Mouse (Mus musculus): Measurements from ENCODE around the gene Pde4d. TPM values are rescaled to one million over a fixed set of nuclear protein-coding genes. Genes with fewer than 3 reads are reported as not detected.

The Pde4d gene
- polyA plus RNA-seq, 1 experiment, result not detected

DNA sequence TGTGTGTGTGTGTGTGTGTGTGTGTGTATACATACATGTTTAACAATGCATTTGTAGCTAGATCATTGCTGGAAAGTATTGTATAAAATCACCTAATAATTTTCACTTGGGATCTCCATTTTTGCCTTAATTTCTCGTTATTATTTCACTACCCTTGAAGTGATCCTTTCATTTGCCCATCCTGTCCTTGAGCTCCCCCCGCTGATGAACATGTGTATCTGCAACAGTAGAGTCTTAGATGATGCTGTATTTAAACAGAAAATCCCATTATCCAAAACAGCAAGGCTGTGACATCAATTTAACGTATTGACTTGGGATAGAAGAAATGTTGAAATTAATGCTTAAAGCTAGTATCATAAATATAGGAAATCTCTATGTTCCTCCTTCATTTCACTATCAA, 1069.7 kb downstream of the Pde4d start:
- WGBS, result 37% methylated on average over 3 of the region's 3 CpGs
- Histone ChIP-seq H3K4me3 (ENCODE audit: insufficient read depth, low read depth, low read length) (no peak overlapping the region), H3K27ac (ENCODE audit: insufficient read depth, low read depth, low read length) (no peak overlapping the region), H3K4me1 (ENCODE audit: control insufficient read depth, insufficient read depth, low read length) (no peaks in the 10 kb centered on the region)
- TF ChIP-seq CTCF (IDR thresholded peaks at IDR 0.05; ENCODE audit: insufficient read depth, low read depth, low read length) (no peak), POLR2A (IDR thresholded peaks at IDR 0.05; ENCODE audit: insufficient read depth, low read depth, low read length) (no peak)

DNA sequence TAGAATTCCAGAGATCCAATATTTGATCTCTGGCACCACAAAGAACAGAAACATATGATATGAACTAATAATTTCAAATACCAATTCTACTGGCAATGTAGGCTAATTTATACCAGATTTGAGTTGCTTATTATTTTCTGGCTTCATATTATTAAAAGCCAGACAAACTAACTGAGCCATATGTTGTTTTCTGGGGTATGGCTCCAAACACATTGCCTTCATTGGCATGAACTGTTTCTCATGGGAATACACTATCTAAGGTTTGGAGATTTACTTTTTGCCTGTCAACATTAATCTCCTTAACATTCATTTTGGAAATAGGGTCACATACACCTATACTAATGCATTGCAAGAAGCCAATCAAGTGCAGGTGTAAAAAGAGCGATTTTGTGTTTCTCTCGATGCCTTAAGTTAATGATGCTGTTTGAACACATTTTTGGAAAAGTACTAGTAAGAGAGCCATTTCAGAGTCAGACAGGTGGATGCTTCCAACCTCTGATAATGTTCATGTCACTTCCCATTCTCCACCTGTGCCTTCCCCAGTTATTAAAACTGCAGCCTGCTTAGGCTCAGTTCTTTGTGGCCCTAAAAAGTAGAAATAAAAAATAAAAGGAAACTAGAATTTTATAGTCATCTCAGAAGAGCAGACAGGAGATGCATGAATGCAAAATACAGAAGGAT, 1070.4 kb downstream of the Pde4d start:
- H3K27ac ChIP-seq (ENCODE audit: insufficient read depth, low read depth, low read length), result no peak overlapping the region
- 90% methylated on average over 2 of the region's 2 CpGs for WGBS
- H3K4me3 ChIP-seq (ENCODE audit: insufficient read depth, low read depth, low read length), result no peak overlapping the region
- TF ChIP-seq CTCF (IDR thresholded peaks at IDR 0.05; ENCODE audit: insufficient read depth, low read depth, low read length) (no peak), POLR2A (IDR thresholded peaks at IDR 0.05; ENCODE audit: insufficient read depth, low read depth, low read length) (no peak)
- no peaks in the 10 kb centered on the region for H3K4me1 ChIP-seq (ENCODE audit: control insufficient read depth, insufficient read depth, low read length)

DNA sequence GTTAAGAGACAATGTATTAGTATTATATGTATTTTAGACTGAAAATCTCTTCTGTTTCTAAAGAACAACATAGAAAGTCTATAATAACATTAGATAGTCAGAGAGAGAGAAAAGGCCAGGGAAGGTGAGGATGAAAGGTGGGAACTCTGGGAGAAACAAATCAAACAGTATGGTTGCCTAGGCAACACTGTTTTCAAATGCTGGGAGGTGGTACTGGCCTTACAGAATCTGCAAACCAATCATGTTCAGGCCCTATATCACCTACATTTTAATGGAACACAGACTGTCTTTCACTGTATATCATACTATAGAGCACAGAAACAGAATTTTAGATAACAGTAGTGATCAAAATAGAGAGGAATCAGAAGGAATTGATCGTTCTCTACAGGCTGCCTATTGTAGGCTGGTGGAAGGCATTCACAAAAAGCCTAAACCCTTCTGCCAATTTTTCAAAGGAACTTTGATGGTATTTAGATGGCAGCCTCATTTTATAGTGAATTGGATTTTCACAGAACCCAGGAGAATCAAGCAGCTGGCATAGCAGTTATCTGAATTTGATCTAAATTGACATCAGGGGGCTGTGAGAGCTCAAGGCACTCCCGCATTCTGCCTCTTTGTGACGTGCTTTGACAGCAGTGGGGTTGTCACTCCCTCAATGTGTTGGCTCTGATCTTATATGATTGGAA, 1084.2 kb downstream of the Pde4d start:
- TF ChIP-seq CTCF (IDR thresholded peaks at IDR 0.05; ENCODE audit: insufficient read depth, low read depth, low read length) (no peak), POLR2A (IDR thresholded peaks at IDR 0.05; ENCODE audit: insufficient read depth, low read depth, low read length) (no peak)
- Histone ChIP-seq H3K4me3 (ENCODE audit: insufficient read depth, low read depth, low read length) (no peak overlapping the region), H3K27ac (ENCODE audit: insufficient read depth, low read depth, low read length) (no peak overlapping the region), H3K4me1 (ENCODE audit: control insufficient read depth, insufficient read depth, low read length) (no peaks in the 10 kb centered on the region)
- whole genome bisulfite sequencing, result 72% methylated on average over 3 of the region's 3 CpGs

DNA sequence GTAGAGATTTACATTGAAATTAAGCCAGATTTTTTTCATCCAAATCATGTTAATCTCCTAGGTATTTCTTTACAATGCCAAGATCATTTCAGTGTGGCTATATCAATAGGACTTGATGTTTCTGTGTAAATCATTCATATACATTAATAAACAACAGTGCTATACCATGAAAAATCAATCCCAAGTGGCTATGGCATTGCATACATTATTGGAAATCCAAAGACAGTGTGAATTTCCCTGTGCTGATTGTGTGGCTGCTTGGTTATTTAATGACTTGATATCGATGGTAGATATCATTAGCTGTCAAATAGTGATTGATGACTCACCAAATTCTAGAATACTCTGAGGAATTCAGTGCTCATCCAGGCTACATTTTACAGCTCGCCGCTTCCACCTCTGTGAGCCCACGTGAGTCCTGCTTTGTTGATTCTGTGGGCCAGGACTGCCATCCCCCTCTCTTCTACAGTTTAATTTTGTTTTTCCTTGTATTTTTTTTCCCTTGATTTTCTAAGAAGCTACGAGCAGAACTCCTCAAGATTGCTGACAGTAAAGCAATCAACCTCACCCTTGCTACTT, 1085.0 kb downstream of the Pde4d start:
- H3K27ac ChIP-seq (ENCODE audit: insufficient read depth, low read depth, low read length), result no peak overlapping the region
- 89% methylated on average over 5 of the region's 5 CpGs for WGBS
- no peaks in the 10 kb centered on the region for H3K4me1 ChIP-seq (ENCODE audit: control insufficient read depth, insufficient read depth, low read length)
- TF ChIP-seq CTCF (IDR thresholded peaks at IDR 0.05; ENCODE audit: insufficient read depth, low read depth, low read length) (no peak), POLR2A (IDR thresholded peaks at IDR 0.05; ENCODE audit: insufficient read depth, low read depth, low read length) (no peak)
- no peak overlapping the region for H3K4me3 ChIP-seq (ENCODE audit: insufficient read depth, low read depth, low read length)

DNA sequence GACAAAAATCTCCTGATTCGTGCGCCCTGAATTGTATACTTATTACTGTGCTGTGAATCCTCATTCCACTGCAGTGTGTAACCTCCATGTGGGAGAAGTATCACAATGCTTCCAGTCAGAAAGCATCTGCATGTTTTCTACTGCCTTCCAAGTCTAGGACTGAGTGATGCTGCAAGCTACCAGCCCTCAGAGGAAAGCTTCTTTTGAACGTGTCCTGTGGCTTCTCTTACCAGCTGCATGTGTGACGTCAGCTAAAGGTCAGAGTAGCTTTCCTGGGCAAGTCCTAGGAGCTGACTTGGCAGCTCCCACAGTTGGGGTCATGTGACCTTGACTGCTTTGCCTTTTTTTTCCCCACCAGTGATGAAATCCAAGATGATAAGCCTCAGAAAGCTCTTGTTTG, 1086.9 kb downstream of the Pde4d start:
- no peaks in the 10 kb centered on the region for H3K4me1 ChIP-seq (ENCODE audit: control insufficient read depth, insufficient read depth, low read length)
- WGBS, result 47% methylated on average over 4 of the region's 4 CpGs
- no peak overlapping the region for H3K4me3 ChIP-seq (ENCODE audit: insufficient read depth, low read depth, low read length)
- no peak overlapping the region for H3K27ac ChIP-seq (ENCODE audit: insufficient read depth, low read depth, low read length)
- no peak for TF ChIP-seq POLR2A (IDR thresholded peaks at IDR 0.05; ENCODE audit: insufficient read depth, low read depth, low read length)
- TF ChIP-seq CTCF (IDR thresholded peaks at IDR 0.05; ENCODE audit: insufficient read depth, low read depth, low read length), result no peak

DNA sequence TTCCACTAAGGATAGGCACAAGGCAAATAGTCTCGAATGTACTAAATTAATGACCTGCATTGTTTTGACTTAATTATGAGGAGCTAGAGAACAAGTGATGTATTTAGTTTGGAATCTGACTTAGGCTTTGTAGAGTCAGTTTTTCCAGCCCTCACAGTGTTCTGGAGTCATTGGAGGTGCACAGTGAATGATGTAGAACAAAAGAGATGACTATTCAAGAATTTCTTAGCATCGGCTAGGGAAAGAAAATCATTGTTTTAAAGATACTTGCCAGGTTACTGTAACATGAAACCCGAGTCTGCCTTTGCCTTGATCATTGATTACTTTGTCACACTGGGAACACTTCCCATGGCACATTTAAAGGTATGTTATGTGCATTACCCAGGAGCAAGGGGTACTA, 1089.6 kb downstream of the Pde4d start:
- TF ChIP-seq CTCF (IDR thresholded peaks at IDR 0.05; ENCODE audit: insufficient read depth, low read depth, low read length) (no peak), POLR2A (IDR thresholded peaks at IDR 0.05; ENCODE audit: insufficient read depth, low read depth, low read length) (no peak)
- WGBS, result 53% methylated on average over 3 of the region's 3 CpGs
- no peaks in the 10 kb centered on the region for H3K4me1 ChIP-seq (ENCODE audit: control insufficient read depth, insufficient read depth, low read length)

DNA sequence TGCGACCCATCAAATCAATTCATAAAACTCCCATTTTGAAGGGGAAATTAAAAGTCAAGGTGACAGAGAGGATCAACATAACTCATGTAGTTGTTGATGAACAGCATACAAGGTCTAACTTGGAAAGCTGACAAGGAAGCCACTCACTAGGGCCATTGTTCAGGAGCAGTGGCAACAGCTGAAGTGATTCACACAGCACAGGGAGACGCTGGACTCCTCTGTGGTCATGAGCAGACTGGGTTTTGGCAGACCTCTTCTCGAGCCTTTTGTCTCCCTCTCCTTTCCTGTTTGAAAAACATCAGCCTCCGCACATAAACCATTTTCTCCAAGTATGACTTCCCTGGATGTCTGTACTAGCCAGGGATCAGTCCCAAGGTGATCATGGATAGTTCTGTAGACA, 1094.9 kb downstream of the Pde4d start:
- Histone ChIP-seq H3K4me1 (ENCODE audit: control insufficient read depth, insufficient read depth, low read length) (peaks cover 6% of the 10 kb centered on the region), H3K4me3 (ENCODE audit: insufficient read depth, low read depth, low read length) (no peak overlapping the region), H3K27ac (ENCODE audit: insufficient read depth, low read depth, low read length) (no peak overlapping the region)
- no peak for TF ChIP-seq POLR2A (IDR thresholded peaks at IDR 0.05; ENCODE audit: insufficient read depth, low read depth, low read length)
- TF ChIP-seq CTCF (IDR thresholded peaks at IDR 0.05; ENCODE audit: insufficient read depth, low read depth, low read length), result no peak
- 81% methylated on average over 4 of the region's 4 CpGs for WGBS

More for the DNA sequence above, 1089.6 kb downstream of the Pde4d start:
- Histone ChIP-seq H3K27ac (ENCODE audit: insufficient read depth, low read depth, low read length) (no peak overlapping the region), H3K4me3 (ENCODE audit: insufficient read depth, low read depth, low read length) (no peak overlapping the region)

DNA sequence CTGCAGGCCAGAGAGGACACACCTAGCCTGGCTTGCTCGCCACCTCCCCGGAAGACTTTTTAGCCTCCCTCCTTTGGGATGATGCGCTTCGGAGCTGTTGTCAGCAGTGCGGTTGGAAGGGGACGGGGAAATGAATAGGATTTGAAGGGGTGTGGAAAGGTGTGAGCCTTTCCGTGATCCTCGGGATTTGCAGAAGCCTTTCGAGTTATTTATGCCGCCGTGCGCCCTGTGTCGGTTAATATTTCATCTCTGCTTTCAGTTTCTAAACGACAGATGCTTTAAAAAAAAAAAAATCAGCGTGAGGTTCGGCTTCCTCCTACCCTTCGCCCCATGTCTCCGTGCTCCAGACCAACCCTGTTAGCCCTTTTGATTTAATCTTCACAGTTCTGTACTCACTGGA, 1096.6 kb downstream of the Pde4d start:
- TF ChIP-seq CTCF (IDR thresholded peaks at IDR 0.05; ENCODE audit: insufficient read depth, low read depth, low read length), result no peak
- no peak for TF ChIP-seq POLR2A (IDR thresholded peaks at IDR 0.05; ENCODE audit: insufficient read depth, low read depth, low read length)
- H3K4me1 ChIP-seq (ENCODE audit: control insufficient read depth, insufficient read depth, low read length), result peaks cover 6% of the 10 kb centered on the region
- H3K4me3 ChIP-seq (ENCODE audit: insufficient read depth, low read depth, low read length), result no peak overlapping the region
- H3K27ac ChIP-seq (ENCODE audit: insufficient read depth, low read depth, low read length), result no peak overlapping the region
- WGBS, result 83% methylated on average over 18 of the region's 18 CpGs

DNA sequence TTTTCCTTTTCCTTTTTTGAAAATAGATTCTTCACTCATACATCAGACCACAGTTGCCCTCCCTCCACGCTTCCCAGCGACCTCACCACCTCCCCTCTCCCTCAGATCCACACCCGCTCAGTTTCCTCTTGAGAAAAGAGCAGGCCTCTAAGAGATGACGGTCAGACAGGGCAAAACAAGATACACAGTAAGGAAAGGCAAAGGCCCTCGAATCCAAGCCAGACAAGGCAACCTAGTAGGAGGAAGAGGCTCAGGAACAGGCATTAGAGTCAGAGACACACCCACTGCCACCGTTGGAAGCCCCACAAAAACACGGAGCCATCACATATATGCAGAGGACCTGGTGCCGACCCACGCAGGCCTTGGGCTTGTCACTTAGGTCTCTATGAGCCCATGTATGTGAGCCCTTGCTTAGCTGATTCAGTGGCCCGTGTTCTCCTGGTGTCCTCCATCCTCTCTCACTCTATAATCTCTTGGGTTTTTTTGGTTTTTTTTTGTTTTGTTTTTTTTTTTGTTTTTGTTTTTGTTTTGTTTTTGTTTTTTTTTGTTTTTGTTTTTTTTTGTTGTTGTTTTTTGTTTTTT, 1097.3 kb downstream of the Pde4d start:
- TF ChIP-seq CTCF (IDR thresholded peaks at IDR 0.05; ENCODE audit: insufficient read depth, low read depth, low read length) (no peak), POLR2A (IDR thresholded peaks at IDR 0.05; ENCODE audit: insufficient read depth, low read depth, low read length) (no peak)
- WGBS, result 86% methylated on average over 10 of the region's 10 CpGs
- Histone ChIP-seq H3K4me3 (ENCODE audit: insufficient read depth, low read depth, low read length) (no peak overlapping the region), H3K27ac (ENCODE audit: insufficient read depth, low read depth, low read length) (no peak overlapping the region), H3K4me1 (ENCODE audit: control insufficient read depth, insufficient read depth, low read length) (peaks cover 6% of the 10 kb centered on the region)
